Mouse (Mus musculus): Measurements from ENCODE around the gene Gm2016.
"Not testable (repeated sequence)": the region's sequence is repeated elsewhere in the genome, so short reads cannot be mapped to it uniquely, and the experiment has no call there.

- TF ChIP-seq GATA1, TAL1 (IDR thresholded peaks at IDR 0.05; ENCODE audit: low read length): not testable (repeated sequence)
These were observed 45.8 kb downstream of the Gm2016 start, which contains the start of gene Gm2035 for GRCm38 (mm10) chr12:87919721-87920120.

Measured in erythroblast, embryonic 14.5 days (primary cell).